9 mouse cellular contexts compared by ENCODE assay signal in the genomic region with DNA sequence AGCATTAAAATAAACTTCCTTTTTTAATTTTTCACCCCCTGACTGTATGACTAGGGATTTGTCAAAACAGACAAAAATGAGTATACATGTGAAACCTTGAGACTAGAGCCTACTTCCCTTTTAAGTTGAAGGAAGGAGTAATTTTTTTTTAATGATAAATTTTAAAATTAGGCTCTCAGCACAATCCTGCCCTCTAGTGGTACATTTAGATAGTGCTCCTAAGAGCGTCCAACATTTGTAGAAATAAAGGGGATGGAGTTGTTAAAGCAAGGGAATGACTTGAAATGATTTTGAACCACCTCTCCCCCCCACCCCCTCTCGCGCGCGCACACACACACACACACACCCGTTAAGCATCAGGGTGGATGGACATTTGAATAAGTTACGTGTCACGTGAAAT.
A peak's percentile ranks its signal among the peaks of the same experiment; 100 is the strongest.
DNase-seq lines count a peak whose midpoint lies in the region; ATAC-seq and TF ChIP-seq lines count a peak whose summit lies in the region.
"Had no signal": no experiment of that assay in that cellular context is flagged by ENCODE, and none has a peak within 500 bp of the region (broad histone marks: within the 10 kb centered on the region; RNA-seq: fewer than 3 reads in every experiment).

No protein-coding gene starts in this region.

- ATAC-seq in heart, postnatal 0 days (ENCODE audit: insufficient read depth, low read depth) = no peak
- ATAC-seq in megakaryocyte-erythroid progenitor cell, adult 5-6 weeks (replicated peaks; ENCODE audit: low FRiP score, low TSS enrichment, poor library complexity, severe bottlenecking) = peak; percentile 67

- 46% methylated on average over 8 of the region's 8 CpGs for WGBS in heart, postnatal 0 days

- TF ChIP-seq CTCF in heart, postnatal 0 days (IDR thresholded peaks at IDR 0.05; ENCODE audit: low read depth) = peak; percentile 77

- peaks cover 25% of the 10 kb centered on the region for H3K36me3 ChIP-seq in heart, postnatal 0 days (replicated peaks; ENCODE audit: control insufficient read depth, insufficient read depth, low read length)

- peak; percentile 51 for DNase-seq in heart, postnatal 0 days (ENCODE audit: low spot score)
- no peak for DNase-seq in heart, postnatal 36 days
- peak; percentile 18 for DNase-seq in ovary, postnatal 14 days (ENCODE audit: low spot score)
- no peak for DNase-seq in ovary, postnatal 36 days (ENCODE audit: low spot score)
- DNase-seq in brain, adult 2 months (ENCODE audit: low read depth, low spot score) = peak; percentile 52
- no peak for DNase-seq in yolk sac, embryonic 10.5 days (ENCODE audit: low spot score)
- no peak for DNase-seq in testis, postnatal 10 days (ENCODE audit: low spot score)

- TF ChIP-seq EP300 in heart, postnatal 0 days (IDR thresholded peaks at IDR 0.05; ENCODE audit: low read depth) = no peak

- H3K9me3 ChIP-seq in heart, postnatal 0 days (replicated peaks; ENCODE audit: control insufficient read depth, low read length) = no peaks in the 10 kb centered on the region
- H3K9me3 ChIP-seq: neural tube, embryonic 13.5 days had no signal

- no peaks in the 10 kb centered on the region for H3K4me1 ChIP-seq in heart, postnatal 0 days (ENCODE audit: control insufficient read depth, insufficient read depth)
- H3K4me1 ChIP-seq: neural tube, embryonic 13.5 days had no signal

- intact Hi-C loops in heart, postnatal 36 days (cut with DNase I) = loop anchor here (1.0 to 5.0 kb wide), 3 partner anchors 42 to 767 kb away; no protein-coding TSS in a partner anchor

- H3K9ac ChIP-seq in heart, postnatal 0 days (replicated peaks; ENCODE audit: low read depth, low read length) = no peak overlapping the region
- H3K9ac ChIP-seq: neural tube, embryonic 13.5 days had no signal

- no peak overlapping the region for H3K4me3 ChIP-seq in heart, postnatal 0 days (ENCODE audit: low read depth, low read length)
- H3K4me3 ChIP-seq: neural tube, embryonic 13.5 days had no signal

- H3K4me2 ChIP-seq in heart, postnatal 0 days (ENCODE audit: low read depth, low read length) = no peak overlapping the region
- H3K4me2 ChIP-seq: neural tube, embryonic 13.5 days had no signal

- no peak overlapping the region for H3K27ac ChIP-seq in heart, postnatal 0 days (ENCODE audit: low read depth)
- H3K27ac ChIP-seq: neural tube, embryonic 13.5 days had no signal

- no peaks in the 10 kb centered on the region for H3K27me3 ChIP-seq in heart, postnatal 0 days (ENCODE audit: control insufficient read depth, insufficient read depth, low read length)
- H3K27me3 ChIP-seq: neural tube, embryonic 13.5 days had no signal

Comparison
In these comparisons a context has a peak if more than half of its experiments do, and no peak if none do; other contexts are left out.
1. DNase-seq: peak in heart, postnatal 0 days (single experiment), ovary, postnatal 14 days (single experiment) and brain, adult 2 months (single experiment); none in heart, postnatal 36 days (0 of 2), ovary, postnatal 36 days (single experiment), yolk sac, embryonic 10.5 days (single experiment) and testis, postnatal 10 days (single experiment).